Mouse (Mus musculus): ENCODE measurements at regions not wholly inside any gene's neighbourhood (a gene's known extent, or its start where the extent isn't known, plus 50 kb on each side); places are given as distances from the start of the nearest gene placed in this dataset.

GRCm38 (mm10) chr1:16007809-16008208, 85.3 kb downstream of the 4930444P10Rik start:
- DNase-seq (ENCODE audit: low spot score) = no peak

GRCm38 (mm10) chr1:16006888-16007287, 86.2 kb downstream of the 4930444P10Rik start:
- DNase-seq (ENCODE audit: low spot score) = peak; percentile 6

DNA sequence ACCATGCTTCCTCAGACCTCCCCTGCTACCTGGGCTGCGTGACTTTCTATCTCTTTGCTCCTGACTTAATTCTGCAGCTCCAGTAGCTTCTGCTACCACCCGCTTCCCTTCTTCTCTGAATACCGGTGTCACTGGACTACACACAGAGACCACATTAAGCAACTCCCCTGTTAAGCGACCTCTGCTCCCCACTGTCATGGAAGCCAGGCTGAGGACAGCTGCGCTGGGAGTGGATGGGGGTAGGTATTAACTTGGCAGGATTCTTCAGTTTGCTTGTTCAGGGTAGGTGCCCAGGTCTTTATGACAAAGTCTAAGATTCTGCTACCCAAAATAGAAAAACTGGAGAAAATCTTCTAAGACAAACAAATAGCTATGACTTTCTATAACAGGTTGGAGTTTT, 96.0 kb downstream of the 4930444P10Rik start:
- no peak for DNase-seq (ENCODE audit: low spot score)

DNA sequence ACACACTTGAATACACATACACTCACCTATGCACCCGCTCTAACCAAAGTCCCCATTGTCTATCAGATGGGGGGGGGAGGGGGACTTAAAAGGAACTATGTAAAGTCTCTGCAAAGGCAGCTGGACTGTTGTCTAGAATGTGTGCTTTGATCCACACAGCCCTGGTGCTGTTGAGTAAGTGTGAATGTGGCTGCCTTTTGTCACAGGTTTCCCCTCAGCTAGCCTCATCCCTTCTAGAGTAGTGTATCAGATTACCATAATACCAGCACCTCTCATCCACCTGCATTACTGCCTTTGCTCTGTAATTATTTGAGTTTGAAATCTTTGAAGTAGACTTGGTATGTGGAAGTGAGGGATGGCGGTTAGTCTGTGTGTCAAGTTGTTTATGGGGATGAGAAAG, 96.8 kb downstream of the 4930444P10Rik start:
- no peak for DNase-seq (ENCODE audit: low spot score)

- no peak for DNase-seq (ENCODE audit: low spot score)
These were observed 99.3 kb downstream of the 4930444P10Rik start for GRCm38 (mm10) chr1:15993561-15994410.

DNA sequence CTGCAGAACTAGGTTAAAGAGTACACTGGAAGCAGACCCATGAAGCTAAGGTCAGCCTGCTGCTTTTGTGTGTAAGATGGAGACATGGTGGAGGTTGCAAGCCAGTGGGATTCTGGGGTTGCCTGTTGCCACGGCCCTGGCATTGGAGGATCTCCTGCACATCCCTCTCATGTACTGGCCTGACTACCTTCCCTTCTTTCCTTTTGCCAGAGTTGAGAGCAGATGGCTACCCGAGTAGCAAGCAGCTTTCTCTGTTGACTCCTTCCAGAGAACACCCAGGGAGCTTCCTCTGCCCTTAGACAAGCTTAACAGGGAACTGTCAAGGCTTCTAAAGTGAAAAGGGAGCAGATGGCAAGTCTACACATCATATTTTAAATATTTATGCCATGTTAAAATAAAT, 102.1 kb downstream of the 4930444P10Rik start:
- no peak for DNase-seq (ENCODE audit: low spot score)

- no peak for DNase-seq (ENCODE audit: low spot score)
These were observed 107.5 kb downstream of the 4930444P10Rik start for GRCm38 (mm10) chr1:15985579-15985978.

DNA sequence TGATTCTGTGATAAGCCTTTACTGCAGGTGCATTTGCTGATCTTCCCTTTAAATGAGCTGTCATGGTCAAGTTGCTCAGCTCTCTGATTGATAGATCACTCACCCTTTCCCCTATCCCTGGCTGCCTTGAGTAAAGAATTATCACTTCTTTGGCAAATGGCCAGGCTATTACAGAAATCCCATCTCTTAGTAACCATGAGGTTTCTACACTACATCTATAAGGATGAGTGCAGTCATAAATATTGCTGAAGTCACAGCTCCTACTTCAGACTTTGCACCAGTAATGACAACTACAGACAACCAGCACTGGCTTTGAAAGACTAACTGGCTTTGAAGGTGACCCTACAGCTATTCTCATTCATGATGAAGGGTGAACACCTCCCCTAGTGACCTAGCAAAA, 113.8 kb downstream of the 4930444P10Rik start:
- no peak for DNase-seq (ENCODE audit: low spot score)

DNA sequence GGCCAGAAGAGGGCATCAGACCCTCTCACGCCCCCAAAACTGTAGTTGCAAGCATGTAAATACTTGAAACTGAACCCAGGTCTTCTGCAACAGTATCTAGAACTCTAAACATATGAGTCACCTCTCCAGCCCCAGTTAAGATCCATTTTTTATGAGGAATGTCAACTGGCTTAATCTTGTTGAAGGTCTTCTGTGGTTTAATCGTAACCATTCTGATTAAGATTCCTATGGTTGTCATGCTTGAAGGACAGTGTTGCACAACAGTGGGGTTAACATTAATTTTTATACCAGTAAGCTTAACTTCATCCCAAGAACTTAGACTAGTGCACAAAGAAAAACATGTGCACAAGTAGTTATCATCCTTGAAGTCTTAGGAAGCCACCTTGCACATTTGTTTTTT, 133.5 kb downstream of the 4930444P10Rik start:
- DNase-seq (ENCODE audit: low spot score) = no peak

- DNase-seq (ENCODE audit: low spot score) = no peak
These were observed 134.5 kb downstream of the 4930444P10Rik start for GRCm38 (mm10) chr1:15958661-15959060.

GRCm38 (mm10) chr1:15943662-15944061, 149.5 kb downstream of the 4930444P10Rik start:
- no peak for DNase-seq (ENCODE audit: low spot score)

GRCm38 (mm10) chr1:15943041-15943440, 150.1 kb downstream of the 4930444P10Rik start:
- DNase-seq (ENCODE audit: low spot score) = no peak

All from thymus, postnatal 0 days (tissue).